16 mouse cellular contexts compared by ENCODE assay signal in the genomic region with DNA sequence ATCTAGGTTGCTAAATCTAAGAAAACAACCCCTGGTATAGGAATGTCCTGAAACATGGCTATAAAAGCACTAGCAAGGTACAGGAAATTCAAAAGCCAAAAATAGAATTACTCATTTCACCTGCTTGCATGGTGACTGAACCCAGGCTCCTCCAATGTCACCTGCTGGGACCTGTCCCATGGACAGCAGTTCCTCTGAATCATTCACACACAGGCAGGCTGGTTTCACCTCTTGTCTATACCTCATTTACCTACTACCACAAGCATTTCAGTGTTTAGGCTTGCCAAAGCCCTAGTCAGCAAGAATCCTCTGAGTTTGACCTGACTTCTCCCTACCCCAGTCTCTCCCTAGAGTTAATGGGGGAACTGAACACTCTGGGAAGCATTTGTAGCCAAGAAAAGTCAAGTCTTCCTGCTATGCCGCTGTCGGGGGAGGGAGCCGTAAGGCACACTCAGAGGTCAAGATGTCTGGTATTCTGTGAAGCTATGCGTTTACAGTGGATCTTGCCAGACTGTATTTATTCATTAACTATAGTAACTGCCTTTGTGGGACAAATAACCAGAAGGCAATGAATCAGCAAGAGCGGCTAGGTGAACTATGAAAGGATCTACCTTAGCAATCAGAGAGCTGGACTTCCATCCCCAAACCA. TPM values are rescaled to one million over a fixed set of nuclear protein-coding genes. Genes with fewer than 3 reads are reported as not detected.
DNase-seq lines count a peak whose midpoint lies in the region; ATAC-seq lines count a peak whose summit lies in the region.
"Had no signal": no experiment of that assay in that cellular context is flagged by ENCODE, and none has a peak within 500 bp of the region (broad histone marks: within the 10 kb centered on the region; RNA-seq: fewer than 3 reads in every experiment).

No protein-coding gene starts in this region.

- no peaks in the 10 kb centered on the region for H3K27me3 ChIP-seq in intestine, embryonic 15.5 days (replicated peaks)
- no peaks in the 10 kb centered on the region for H3K27me3 ChIP-seq in stomach, embryonic 14.5 days (ENCODE audit: control insufficient read depth, insufficient read depth, low read length)
- H3K27me3 ChIP-seq: midbrain, embryonic 15.5 days had no signal

- peak; percentile 78 for ATAC-seq in intestine, embryonic 15.5 days
- 0 out of 2 replicates have a peak, but pooled peaks have one; percentile 53 for ATAC-seq in stomach, embryonic 14.5 days (ENCODE audit: insufficient number of reproducible peaks, insufficient read depth, low FRiP score, low read depth)
- no peak for ATAC-seq in erythroblast, adult 5-6 weeks (replicated peaks; ENCODE audit: low FRiP score, poor library complexity, severe bottlenecking)
- ATAC-seq: forebrain, postnatal 0 days; midbrain, embryonic 15.5 days had no signal

- H3K4me3 ChIP-seq in intestine, embryonic 15.5 days (replicated peaks) = no peak overlapping the region
- H3K4me3 ChIP-seq in stomach, embryonic 14.5 days (ENCODE audit: low read depth, low read length) = no peak overlapping the region
- H3K4me3 ChIP-seq: hindbrain, embryonic 10.5 days; midbrain, embryonic 15.5 days had no signal

- no peaks in the 10 kb centered on the region for H3K9me3 ChIP-seq in intestine, embryonic 15.5 days
- H3K9me3 ChIP-seq in stomach, embryonic 14.5 days (ENCODE audit: control insufficient read depth, low read depth, low read length) = no peaks in the 10 kb centered on the region
- H3K9me3 ChIP-seq: hindbrain, embryonic 10.5 days; midbrain, embryonic 15.5 days had no signal

- H3K4me2 ChIP-seq in intestine, embryonic 15.5 days (replicated peaks) = no peak overlapping the region; the same call in 1 of the 2 replicates
- no peak overlapping the region for H3K4me2 ChIP-seq in stomach, embryonic 14.5 days (replicated peaks; ENCODE audit: low read depth, low read length)
- H3K4me2 ChIP-seq: midbrain, embryonic 15.5 days had no signal

- peak; percentile 68 for DNase-seq in kidney, adult 18-20 months
- DNase-seq in kidney, postnatal 25 days = peak; percentile 56 to 83
- no peak for DNase-seq in spleen, adult 12 weeks (ENCODE audit: low spot score)
- no peak for DNase-seq in layer of hippocampus, postnatal 10 days (ENCODE audit: low spot score in 2 of 2)
- DNase-seq: adrenal gland, adult 2 months; cerebellum, adult 8-10 months; forebrain, postnatal 0 days; gastrocnemius, postnatal 25 days had no signal

- peak overlapping the region; percentile 86 for H3K27ac ChIP-seq in intestine, embryonic 15.5 days
- peak overlapping the region; percentile 40; the same call in 1 of the 2 replicates for H3K27ac ChIP-seq in stomach, embryonic 14.5 days (ENCODE audit: low read length)
- H3K27ac ChIP-seq: hindbrain, embryonic 10.5 days; midbrain, embryonic 15.5 days had no signal

- 43% methylated on average over 5 of the region's 5 CpGs for WGBS in intestine, embryonic 15.5 days
- 61% methylated on average over 5 of the region's 5 CpGs for whole genome bisulfite sequencing in stomach, embryonic 14.5 days

- H3K36me3 ChIP-seq in intestine, embryonic 15.5 days = no peaks in the 10 kb centered on the region
- no peaks in the 10 kb centered on the region for H3K36me3 ChIP-seq in stomach, embryonic 14.5 days (ENCODE audit: control insufficient read depth, insufficient read depth, low read length)
- H3K36me3 ChIP-seq: hindbrain, embryonic 10.5 days; midbrain, embryonic 15.5 days had no signal

- no peaks in the 10 kb centered on the region for H3K4me1 ChIP-seq in intestine, embryonic 15.5 days (replicated peaks)
- H3K4me1 ChIP-seq in stomach, embryonic 14.5 days (ENCODE audit: control insufficient read depth, insufficient read depth, low read length) = no peaks in the 10 kb centered on the region
- H3K4me1 ChIP-seq: hindbrain, embryonic 10.5 days; midbrain, embryonic 15.5 days had no signal

- H3K9ac ChIP-seq in intestine, embryonic 15.5 days = no peak overlapping the region
- H3K9ac ChIP-seq in stomach, embryonic 14.5 days (replicated peaks; ENCODE audit: low read depth, low read length) = no peak overlapping the region
- H3K9ac ChIP-seq: forebrain, postnatal 0 days; midbrain, embryonic 15.5 days had no signal

RNA-seq across cellular contexts. Expression of a gene that starts 0.6 kb away (rescaled TPM):
- polyA plus RNA-seq in intestine, embryonic 15.5 days (2015; fragmentation: Nextera tagmentation; extraction: Ambion mirVana) = 12.4 and 15.2 TPM in 2 replicates
- 4.4 and 8.0 TPM in 2 replicates for polyA plus RNA-seq in stomach, embryonic 14.5 days (2014; fragmentation: Nextera tagmentation; extraction: Ambion mirVana)
- total RNA-seq in erythroblast, adult 5-6 weeks (2015; ENCODE audit: low replicate concordance) = not detected in 2 replicates
- not detected in 2 replicates for total RNA-seq in erythroblast, adult 5-6 weeks (2017; ENCODE audit: low replicate concordance)
- not detected for total RNA-seq in layer of hippocampus, postnatal 10 days (2021)
- total RNA-seq: forebrain, postnatal 0 days; layer of hippocampus, adult 18-20 months had no signal
- polyA plus RNA-seq: adrenal gland, adult 2 months; forebrain, postnatal 0 days; heart, embryonic 14.5 days; midbrain, embryonic 15.5 days; testis, adult 2 months had no signal

Comparison
In these comparisons a context has a peak if more than half of its experiments do, and no peak if none do; other contexts are left out.
1. DNase-seq: peak in kidney, adult 18-20 months (single experiment) and kidney, postnatal 25 days (2 of 2); none in spleen, adult 12 weeks (single experiment) and layer of hippocampus, postnatal 10 days (0 of 2).